Mouse (Mus musculus): Measurements from ENCODE around the gene BC049762. TPM values are rescaled to one million over a fixed set of nuclear protein-coding genes. Genes with fewer than 3 reads are reported as not detected.

Gene BC049762
- 0.38 and 0.54 TPM in 2 replicates for polyA plus RNA-seq (2021; fragmentation: Nextera tagmentation)
- long read RNA-seq, experiment 1: 0 reads
- long read RNA-seq, experiment 2, partial matches to known transcripts: 0 of 3 reads
- long read RNA-seq, experiment 2, other reads (novel, unspliced or antisense): 1 of 3 reads

GRCm38 (mm10) chr11:51262342-51263285 is at the start of gene BC049762:
BC049762 (minus strand) TSS chr11:51263046.

GRCm38 (mm10) chr11:51289564-51290041 is 26.8 kb upstream of the BC049762 start, which contains the start of gene Col23a1:
Col23a1 (plus strand) TSS chr11:51289920.

GRCm38 (mm10) chr11:51261680-51262219 is 1.1 kb downstream of the BC049762 start, which contains the start of gene Clk4:
Clk4 (plus strand) TSS chr11:51261730.

GRCm38 (mm10) chr11:51220308-51220707 is 42.5 kb downstream of the BC049762 start, which contains the start of gene Gm12569:
Gm12569 (plus strand) TSS chr11:51220473.

Other genes starting within 250 kb of the BC049762 start
- not detected in 2 replicates for gene Olfr54, start 248.8 kb downstream of the BC049762 start, polyA plus RNA-seq (2021; fragmentation: Nextera tagmentation)
- not detected in 2 replicates for gene Olfr1375, start 214.9 kb downstream of the BC049762 start, polyA plus RNA-seq (2021; fragmentation: Nextera tagmentation)
- gene Zfp354a, start 203.8 kb downstream of the BC049762 start, polyA plus RNA-seq (2021; fragmentation: Nextera tagmentation): 5.0 and 5.1 TPM in 2 replicates
- gene Gm12569, start 42.6 kb downstream of the BC049762 start, polyA plus RNA-seq (2021; fragmentation: Nextera tagmentation): not detected in 2 replicates
- gene Clk4, start 1.3 kb downstream of the BC049762 start, polyA plus RNA-seq (2021; fragmentation: Nextera tagmentation): 25.1 and 29.1 TPM in 2 replicates
- gene Col23a1, start 26.9 kb upstream of the BC049762 start, polyA plus RNA-seq (2021; fragmentation: Nextera tagmentation): 0.78 and 0.89 TPM in 2 replicates

Data from left cerebral cortex, adult 6 months (tissue).